Mouse (Mus musculus): ENCODE data around the gene Dennd2d.
A peak's percentile ranks its signal among the peaks of the same experiment; 100 is the strongest.

Gene Dennd2d

GRCm38 (mm10) chr3:106496045-106496721 lies 14.0 kb downstream of the Dennd2d start:
- no peak for DNase-seq (ENCODE audit: low spot score in 2 of 2)

- no peak for DNase-seq (ENCODE audit: low spot score in 2 of 2)
Observed at GRCm38 (mm10) chr3:106496996-106497395, 14.8 kb downstream of the Dennd2d start.

DNA sequence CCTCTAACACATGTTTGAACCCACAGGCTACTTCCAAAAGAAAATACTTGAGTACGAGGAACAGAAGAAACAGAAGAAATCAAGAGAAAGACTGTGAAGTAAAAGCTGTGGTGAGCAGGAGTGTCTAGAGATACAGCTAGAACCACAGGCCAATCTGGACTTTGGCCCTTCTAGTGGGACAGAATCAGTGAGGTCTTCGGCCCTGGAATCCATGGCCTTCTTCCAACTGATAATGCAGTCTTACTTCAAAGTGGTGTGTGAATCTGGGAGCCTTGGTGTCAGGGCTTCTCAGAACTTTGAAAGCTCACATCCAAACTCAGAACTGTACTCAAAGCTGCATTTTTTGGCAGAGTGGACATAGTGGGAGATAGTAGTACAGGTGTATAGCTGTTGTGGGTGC lies 18.3 kb downstream of the Dennd2d start:
- no peak for DNase-seq (ENCODE audit: low spot score in 2 of 2)

- no peak for DNase-seq (ENCODE audit: low spot score in 2 of 2)
Observed at GRCm38 (mm10) chr3:106502892-106503291, 20.7 kb downstream of the Dennd2d start.

DNA sequence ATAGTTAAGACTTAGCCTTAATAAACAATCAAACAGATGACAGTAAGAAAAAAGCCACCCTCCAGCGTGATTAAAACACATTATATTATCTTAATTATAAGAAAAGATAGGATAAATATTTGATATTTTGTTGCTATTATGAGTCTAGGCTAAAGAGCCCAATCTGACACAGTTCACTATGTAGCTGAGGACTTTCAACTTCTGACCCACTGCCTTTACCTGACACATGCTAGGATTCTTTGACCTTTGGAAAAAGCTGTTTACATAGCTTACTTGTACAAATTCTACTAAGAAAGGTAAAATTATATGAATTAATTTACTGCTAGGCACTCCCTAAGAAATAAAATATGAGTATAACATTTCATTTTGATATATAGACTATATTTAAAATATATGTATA lies 28.5 kb downstream of the Dennd2d start:
- DNase-seq (ENCODE audit: low spot score in 2 of 2): no peak

DNA sequence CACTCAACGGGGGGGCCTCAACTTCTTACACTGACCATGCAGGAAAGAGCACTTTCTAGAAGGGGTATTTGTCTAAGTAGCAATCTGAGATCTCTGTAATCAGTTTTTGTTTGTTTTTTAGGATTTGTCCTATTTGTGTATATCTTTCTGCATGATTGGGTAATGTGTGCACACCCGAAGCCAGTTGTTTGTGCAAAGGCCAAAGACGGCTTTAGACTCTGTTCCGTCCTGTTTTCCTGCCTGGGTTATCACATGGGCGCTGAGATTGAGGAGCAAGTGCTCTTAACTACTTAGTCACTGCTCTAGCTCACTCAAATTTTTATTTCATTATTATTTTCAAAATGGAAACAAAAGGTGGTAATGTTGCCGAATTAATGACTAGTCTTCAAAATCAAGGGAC lies 32.8 kb downstream of the Dennd2d start:
- no peak for DNase-seq (ENCODE audit: low spot score in 2 of 2)

- no peak for DNase-seq (ENCODE audit: low spot score in 2 of 2)
Observed at GRCm38 (mm10) chr3:106522730-106523129, 40.5 kb downstream of the Dennd2d start.

- DNase-seq (ENCODE audit: low spot score in 2 of 2): no peak
Observed at GRCm38 (mm10) chr3:106526411-106526810, 44.2 kb downstream of the Dennd2d start.

DNA sequence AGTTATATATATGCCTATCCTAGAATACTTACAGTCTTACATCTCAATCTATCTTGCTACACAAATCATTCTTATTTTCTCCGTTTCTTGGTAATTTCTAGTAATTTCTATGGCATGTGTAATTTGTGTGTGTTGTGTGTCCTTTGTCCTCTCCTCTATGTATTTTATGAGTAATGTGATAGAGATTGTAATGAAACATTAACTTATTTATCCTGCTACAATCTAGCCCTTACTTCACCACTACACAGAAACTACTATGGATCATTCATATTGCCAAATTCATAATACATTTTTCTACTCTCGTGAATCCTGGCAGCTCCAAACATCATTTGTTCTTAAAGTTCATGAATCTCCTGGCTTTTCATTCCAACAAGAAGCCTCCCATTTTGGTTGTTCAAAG lies 45.8 kb downstream of the Dennd2d start:
- DNase-seq (ENCODE audit: low spot score in 2 of 2): no peak

GRCm38 (mm10) chr3:106533277-106533676 lies 51.1 kb downstream of the Dennd2d start:
- DNase-seq (ENCODE audit: low spot score in 2 of 2): no peak

DNA sequence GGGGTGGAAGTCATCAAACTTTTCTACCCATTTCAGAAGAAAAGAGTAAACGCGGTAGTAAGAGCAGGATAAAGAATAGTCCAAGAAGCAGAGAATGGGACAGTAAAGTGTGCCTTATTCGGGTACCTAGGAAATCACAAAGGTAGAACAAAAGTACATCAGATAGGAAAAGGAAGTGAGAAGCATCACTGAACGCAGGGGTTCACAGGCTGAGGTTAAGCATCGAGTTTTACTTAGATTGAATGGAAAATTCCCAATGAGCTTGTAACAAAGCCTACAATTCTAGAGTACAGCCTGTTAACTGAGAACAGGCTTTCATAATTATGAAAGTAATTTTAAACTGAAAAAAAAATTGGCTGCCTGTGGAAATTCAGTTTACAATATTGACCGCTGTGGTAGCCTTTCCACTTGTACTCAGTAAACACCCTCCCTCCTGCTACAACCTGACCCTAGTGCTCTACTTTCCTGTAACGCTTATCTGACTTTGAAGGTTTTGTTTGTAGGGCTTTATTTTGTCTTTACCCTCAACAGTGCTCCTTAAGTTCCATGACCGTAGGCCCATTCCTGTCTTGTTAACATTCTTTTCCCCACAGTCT lies 62.6 kb downstream of the Dennd2d start:
- no peak for DNase-seq (ENCODE audit: low spot score in 2 of 2)

DNA sequence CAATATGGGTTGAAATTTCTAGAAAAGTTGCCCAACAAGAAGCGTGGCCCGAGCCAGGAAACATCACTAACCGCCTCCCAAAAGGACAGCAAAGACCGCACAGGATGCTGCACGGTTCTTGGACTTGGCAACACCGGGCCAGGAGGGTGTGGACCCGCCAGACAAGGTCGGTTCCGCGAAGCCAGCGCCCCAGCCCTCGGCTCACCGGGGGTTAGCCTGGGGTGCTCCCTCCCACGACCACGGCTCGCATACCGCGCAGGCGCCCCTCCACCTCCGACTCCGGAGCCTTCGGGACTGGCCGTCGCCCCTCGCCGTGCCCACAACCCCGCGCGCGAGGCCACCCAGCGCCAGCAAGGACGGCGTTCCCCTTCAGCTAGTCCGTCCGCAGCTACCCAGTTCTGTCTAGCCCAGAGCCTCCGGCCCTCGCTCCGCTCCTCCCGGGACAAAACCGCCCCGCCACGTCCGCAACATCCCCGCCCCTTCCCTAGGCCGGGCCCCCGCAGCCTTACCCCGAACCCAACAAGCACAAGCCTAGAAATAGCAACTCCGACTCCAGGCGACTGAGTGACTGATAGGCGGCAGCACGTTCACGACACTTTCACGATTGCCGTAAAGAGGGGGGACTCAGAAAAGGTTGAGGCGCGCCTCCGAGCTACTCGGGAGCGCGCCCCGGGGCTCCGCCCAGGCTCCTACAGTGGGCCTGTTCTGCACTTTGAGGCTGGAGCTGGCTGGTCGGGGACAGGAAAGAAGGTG lies 65.1 kb downstream of the Dennd2d start, which contains the start of the genes Dram2 and Cept1:
Gene Dram2, plus strand, starts transcription at position 628 of the 753 bp plus-strand sequence.
Gene Cept1, minus strand, starts transcription at position 632 of the 753 bp plus-strand sequence.
- peak; percentile 76 to 87 for DNase-seq (ENCODE audit: low spot score in 2 of 2)

DNA sequence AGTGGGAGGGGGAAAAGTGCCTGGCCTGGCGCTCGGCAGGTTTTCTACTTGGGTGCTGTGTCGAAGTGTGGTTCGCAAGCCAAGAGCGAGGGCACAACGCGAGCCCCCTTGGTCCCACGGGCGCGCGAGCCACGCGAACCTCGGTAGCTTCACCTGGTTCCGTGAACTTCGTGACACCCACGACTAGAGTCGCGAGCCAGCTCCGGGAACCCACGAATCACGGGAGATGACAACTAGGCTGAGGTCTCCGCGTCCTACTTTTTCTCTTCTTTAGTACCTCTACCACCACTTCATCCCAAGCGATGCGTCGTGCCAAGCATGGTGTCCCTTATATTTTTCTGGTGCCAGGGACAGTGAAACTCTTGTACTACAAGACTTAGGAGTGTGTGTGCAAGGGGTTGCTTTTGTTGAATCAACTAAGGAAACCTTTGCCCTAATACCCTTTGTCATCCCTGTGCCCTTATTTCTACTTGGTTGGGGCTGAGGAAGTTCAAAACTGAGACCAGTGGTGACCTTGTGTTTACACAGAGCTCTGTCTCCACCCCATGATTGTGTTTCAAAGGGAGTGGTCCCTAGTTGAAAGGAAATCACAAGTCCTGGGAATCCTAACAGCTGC lies 65.8 kb downstream of the Dennd2d start:
- DNase-seq (ENCODE audit: low spot score in 2 of 2): no peak

DNA sequence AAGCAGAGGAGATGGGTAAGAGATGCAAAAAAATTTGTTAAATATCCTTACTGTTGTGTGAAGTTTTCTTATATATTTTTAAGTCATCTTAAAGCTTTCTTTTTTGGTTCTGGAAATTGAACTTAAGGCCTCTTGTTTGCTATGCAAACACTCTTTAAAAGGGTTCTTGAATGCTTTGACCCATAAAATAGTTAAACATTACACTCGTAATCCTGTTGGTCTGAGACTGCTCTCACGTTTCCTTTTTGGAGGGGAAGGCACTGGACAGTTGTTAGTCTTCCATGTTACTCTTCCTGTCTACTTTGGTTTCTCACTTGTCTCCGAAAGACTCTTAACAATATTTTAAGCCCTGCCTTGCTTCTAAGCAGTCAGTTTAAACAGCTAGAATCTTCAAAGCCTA lies 66.8 kb downstream of the Dennd2d start:
- DNase-seq (ENCODE audit: low spot score in 2 of 2): no peak

Measured in spleen, postnatal 14 days (tissue).